Mouse (Mus musculus): Measurements from ENCODE around the gene Upp1. TPM values are rescaled to one million over a fixed set of nuclear protein-coding genes. Genes with fewer than 3 reads are reported as not detected.

Upp1 gene
- polyA plus RNA-seq, 1 experiment from 2014 or later = 5.7 TPM

DNA sequence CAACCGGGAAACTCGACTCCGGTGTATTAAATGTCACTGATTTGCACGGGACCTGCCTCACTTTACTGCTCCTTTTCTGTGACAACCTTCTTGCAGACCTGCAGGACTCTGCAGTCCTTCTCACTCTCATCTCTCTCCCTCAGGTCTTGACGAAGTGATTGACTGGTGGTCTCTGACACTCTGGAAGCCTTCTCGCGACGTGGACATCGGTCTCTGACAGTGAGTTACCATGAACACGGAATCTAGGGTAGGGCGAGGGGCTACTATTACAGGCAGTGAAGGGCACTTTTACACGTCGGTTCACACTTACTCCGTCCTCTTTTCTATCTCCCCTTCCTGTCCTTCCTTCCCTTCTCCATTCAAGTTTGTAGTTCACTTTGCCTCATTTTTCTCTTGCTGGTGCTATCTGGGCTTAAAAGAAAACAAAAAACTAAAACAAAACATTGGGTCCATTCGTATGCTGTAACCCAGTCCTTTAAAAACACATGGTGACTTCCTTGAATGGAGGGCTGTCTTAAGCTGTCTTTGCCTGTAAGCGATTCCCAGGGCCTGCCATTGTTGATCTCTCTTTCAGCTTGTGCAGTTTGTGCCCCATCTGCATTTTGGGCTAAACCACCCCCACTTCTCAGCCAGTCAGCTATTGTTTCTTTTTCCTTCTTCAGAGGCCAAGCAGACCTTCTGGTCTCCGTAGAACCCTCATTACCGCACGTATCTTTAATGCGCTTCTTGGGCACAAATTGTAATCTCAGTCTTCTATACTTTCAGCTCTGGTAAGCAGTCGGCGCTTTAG lies 1.5 kb downstream of the Upp1 start:
- WGBS = 6% methylated on average over 22 of the region's 22 CpGs
- no peaks in the 10 kb centered on the region for H3K9me3 ChIP-seq (ENCODE audit: control insufficient read depth, low read length)
- no peaks in the 10 kb centered on the region for H3K36me3 ChIP-seq (ENCODE audit: control insufficient read depth, insufficient read depth, low read length)
- peak overlapping the region; percentile 39 for H3K4me3 ChIP-seq (ENCODE audit: low read depth, low read length)
- peaks cover 11% of the 10 kb centered on the region; the same call in 1 of the 2 replicates for H3K4me1 ChIP-seq (ENCODE audit: control insufficient read depth, insufficient read depth, low read length)
- ATAC-seq (ENCODE audit: insufficient read depth, low FRiP score, low TSS enrichment) (no peak), DNase-seq (ENCODE audit: low spot score) (peak; percentile 44)
- peaks cover 26% of the 10 kb centered on the region for H3K27me3 ChIP-seq (ENCODE audit: control insufficient read depth, insufficient read depth, low read length)
- no peak overlapping the region for H3K27ac ChIP-seq (ENCODE audit: low read depth, low read length)
- H3K4me2 ChIP-seq (ENCODE audit: low read depth) = peak overlapping the region; percentile 75
- H3K9ac ChIP-seq (ENCODE audit: low read length) = no peak overlapping the region

- no peaks in the 10 kb centered on the region for H3K9me3 ChIP-seq (ENCODE audit: control insufficient read depth, low read length)
- no peak overlapping the region for H3K4me2 ChIP-seq (ENCODE audit: low read depth)
- 82% methylated on average over 4 of the region's 4 CpGs for WGBS
- ATAC-seq (ENCODE audit: insufficient read depth, low FRiP score, low TSS enrichment) = no peak
- H3K4me1 ChIP-seq (ENCODE audit: control insufficient read depth, insufficient read depth, low read length) = peaks cover 11% of the 10 kb centered on the region; the same call in 1 of the 2 replicates
- no peak overlapping the region for H3K4me3 ChIP-seq (ENCODE audit: low read depth, low read length)
- no peak for DNase-seq (ENCODE audit: low spot score)
- no peaks in the 10 kb centered on the region for H3K36me3 ChIP-seq (ENCODE audit: control insufficient read depth, insufficient read depth, low read length)
- H3K27me3 ChIP-seq (ENCODE audit: control insufficient read depth, insufficient read depth, low read length) = peaks cover 15% of the 10 kb centered on the region
- H3K9ac ChIP-seq (ENCODE audit: low read length) = no peak overlapping the region
- no peak overlapping the region for H3K27ac ChIP-seq (ENCODE audit: low read depth, low read length)
Observed at GRCm38 (mm10) chr11:9122315-9122714, 4.4 kb downstream of the Upp1 start.

GRCm38 (mm10) chr11:9126373-9127107 lies 8.6 kb downstream of the Upp1 start:
- DNase-seq (ENCODE audit: low spot score) (no peak), ATAC-seq (ENCODE audit: insufficient read depth, low FRiP score, low TSS enrichment) (no peak)
- Histone ChIP-seq H3K4me2 (ENCODE audit: low read depth) (no peak overlapping the region), H3K36me3 (ENCODE audit: control insufficient read depth, insufficient read depth, low read length) (no peaks in the 10 kb centered on the region), H3K9me3 (ENCODE audit: control insufficient read depth, low read length) (no peaks in the 10 kb centered on the region), H3K4me3 (ENCODE audit: low read depth, low read length) (no peak overlapping the region), H3K9ac (ENCODE audit: low read length) (no peak overlapping the region), H3K27me3 (ENCODE audit: control insufficient read depth, insufficient read depth, low read length) (no peaks in the 10 kb centered on the region), H3K27ac (ENCODE audit: low read depth, low read length) (no peak overlapping the region), H3K4me1 (ENCODE audit: control insufficient read depth, insufficient read depth, low read length) (no peaks in the 10 kb centered on the region)
- WGBS = 84% methylated on average over 5 of the region's 5 CpGs

DNA sequence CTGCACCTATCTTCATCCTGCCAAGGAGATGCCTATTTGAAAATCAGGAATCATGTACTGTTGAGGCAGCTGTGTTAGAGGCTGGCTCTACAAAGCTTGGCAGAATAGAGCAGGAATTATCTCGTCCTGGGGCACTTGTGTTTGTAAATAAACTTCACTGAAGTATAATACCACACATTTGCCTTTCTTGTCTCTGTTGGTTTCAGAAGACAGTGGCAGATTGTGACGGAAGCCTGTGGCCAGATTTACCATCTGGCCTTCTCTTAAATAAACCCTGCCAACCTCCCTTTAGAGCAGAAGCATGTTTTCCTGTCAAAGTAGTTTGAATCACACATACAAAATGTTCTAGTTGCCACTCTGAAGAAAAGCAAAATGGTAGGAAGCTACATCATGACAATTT lies 10.2 kb downstream of the Upp1 start:
- DNase-seq (ENCODE audit: low spot score) = no peak
- Histone ChIP-seq H3K36me3 (ENCODE audit: control insufficient read depth, insufficient read depth, low read length) (no peaks in the 10 kb centered on the region), H3K4me2 (ENCODE audit: low read depth) (no peak overlapping the region), H3K4me1 (ENCODE audit: control insufficient read depth, insufficient read depth, low read length) (no peaks in the 10 kb centered on the region), H3K27ac (ENCODE audit: low read depth, low read length) (no peak overlapping the region), H3K9me3 (ENCODE audit: control insufficient read depth, low read length) (no peaks in the 10 kb centered on the region), H3K4me3 (ENCODE audit: low read depth, low read length) (no peak overlapping the region), H3K27me3 (ENCODE audit: control insufficient read depth, insufficient read depth, low read length) (no peaks in the 10 kb centered on the region), H3K9ac (ENCODE audit: low read length) (no peak overlapping the region)
- ATAC-seq (ENCODE audit: insufficient read depth, low FRiP score, low TSS enrichment) = no peak
- WGBS = 53% methylated on average over 2 of the region's 2 CpGs

DNA sequence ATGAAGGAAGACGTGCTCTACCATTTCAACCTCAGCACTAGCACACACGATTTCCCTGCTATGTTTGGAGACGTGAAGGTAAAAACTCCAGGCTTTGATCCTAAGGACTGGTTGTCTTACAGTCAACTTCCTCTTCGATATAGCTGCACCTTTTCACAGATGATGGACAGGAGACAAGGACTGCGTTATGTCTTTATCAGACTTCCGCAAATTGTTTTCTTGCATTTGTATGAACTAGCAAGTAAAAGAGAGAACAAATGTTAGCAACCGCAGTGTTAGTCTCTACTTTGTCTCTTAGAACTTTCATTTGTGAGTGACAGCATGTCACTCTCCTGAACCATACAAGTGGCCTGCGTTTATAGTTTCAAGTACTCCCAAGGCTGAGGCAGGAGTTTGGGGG lies 11.6 kb downstream of the Upp1 start:
- Histone ChIP-seq H3K27ac (ENCODE audit: low read depth, low read length) (no peak overlapping the region), H3K4me3 (ENCODE audit: low read depth, low read length) (no peak overlapping the region), H3K36me3 (ENCODE audit: control insufficient read depth, insufficient read depth, low read length) (no peaks in the 10 kb centered on the region), H3K27me3 (ENCODE audit: control insufficient read depth, insufficient read depth, low read length) (no peaks in the 10 kb centered on the region), H3K4me1 (ENCODE audit: control insufficient read depth, insufficient read depth, low read length) (no peaks in the 10 kb centered on the region), H3K4me2 (ENCODE audit: low read depth) (no peak overlapping the region), H3K9ac (ENCODE audit: low read length) (no peak overlapping the region), H3K9me3 (ENCODE audit: control insufficient read depth, low read length) (no peaks in the 10 kb centered on the region)
- WGBS = 91% methylated on average over 8 of the region's 8 CpGs
- ATAC-seq (ENCODE audit: insufficient read depth, low FRiP score, low TSS enrichment) (no peak), DNase-seq (ENCODE audit: low spot score) (no peak)

- no peaks in the 10 kb centered on the region for H3K4me1 ChIP-seq (ENCODE audit: control insufficient read depth, insufficient read depth, low read length)
- H3K9ac ChIP-seq (ENCODE audit: low read length) = no peak overlapping the region
- H3K4me2 ChIP-seq (ENCODE audit: low read depth) = no peak overlapping the region
- DNase-seq (ENCODE audit: low spot score) (no peak), ATAC-seq (ENCODE audit: insufficient read depth, low FRiP score, low TSS enrichment) (no peak)
- no peaks in the 10 kb centered on the region for H3K9me3 ChIP-seq (ENCODE audit: control insufficient read depth, low read length)
- 90% methylated on average over 7 of the region's 7 CpGs for WGBS
- no peak overlapping the region for H3K27ac ChIP-seq (ENCODE audit: low read depth, low read length)
- no peaks in the 10 kb centered on the region for H3K36me3 ChIP-seq (ENCODE audit: control insufficient read depth, insufficient read depth, low read length)
- H3K4me3 ChIP-seq (ENCODE audit: low read depth, low read length) = no peak overlapping the region
- H3K27me3 ChIP-seq (ENCODE audit: control insufficient read depth, insufficient read depth, low read length) = no peaks in the 10 kb centered on the region
Observed at GRCm38 (mm10) chr11:9131688-9132087, 13.8 kb downstream of the Upp1 start.

DNA sequence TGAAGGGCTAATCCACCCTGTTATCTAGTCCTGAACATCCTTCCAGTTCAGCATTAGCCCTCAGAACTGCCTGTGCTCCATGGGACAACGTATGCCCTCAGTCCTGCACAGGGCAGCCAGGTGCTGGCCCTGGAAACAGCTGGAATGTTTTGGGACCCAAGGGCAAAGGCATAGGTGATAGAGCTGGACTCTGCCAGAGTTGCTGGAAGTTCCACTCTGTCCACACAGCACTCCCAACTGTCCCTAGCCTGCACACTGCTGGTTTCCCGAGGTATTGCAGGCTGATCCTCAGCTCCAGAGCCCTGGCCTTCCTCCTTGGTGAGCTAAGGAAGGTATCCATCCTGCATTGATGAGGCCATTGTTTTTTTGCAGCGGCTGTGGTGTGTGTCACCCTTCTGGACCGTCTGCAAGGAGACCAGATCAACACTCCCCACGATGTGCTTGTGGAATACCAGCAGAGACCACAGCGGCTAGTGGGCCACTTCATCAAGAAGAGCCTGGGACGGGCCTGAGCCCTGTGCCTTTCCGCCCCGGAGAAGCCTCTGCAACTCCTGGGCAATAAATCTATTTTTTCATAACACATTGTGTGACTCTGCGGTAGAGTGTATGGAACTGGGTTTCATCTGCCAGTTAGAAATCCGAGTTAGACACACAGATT lies 17.8 kb downstream of the Upp1 start:
- DNase-seq (ENCODE audit: low spot score) (peak; percentile 46), ATAC-seq (ENCODE audit: insufficient read depth, low FRiP score, low TSS enrichment) (peak; percentile 48; the same call in 1 of the 2 replicates)
- no peaks in the 10 kb centered on the region for H3K27me3 ChIP-seq (ENCODE audit: control insufficient read depth, insufficient read depth, low read length)
- H3K36me3 ChIP-seq (ENCODE audit: control insufficient read depth, insufficient read depth, low read length) = no peaks in the 10 kb centered on the region
- H3K4me2 ChIP-seq (ENCODE audit: low read depth) = no peak overlapping the region
- H3K4me3 ChIP-seq (ENCODE audit: low read depth, low read length) = no peak overlapping the region
- WGBS = 70% methylated on average over 11 of the region's 11 CpGs
- no peaks in the 10 kb centered on the region for H3K4me1 ChIP-seq (ENCODE audit: control insufficient read depth, insufficient read depth, low read length)
- H3K9me3 ChIP-seq (ENCODE audit: control insufficient read depth, low read length) = no peaks in the 10 kb centered on the region
- H3K27ac ChIP-seq (ENCODE audit: low read depth, low read length) = no peak overlapping the region
- H3K9ac ChIP-seq (ENCODE audit: low read length) = no peak overlapping the region

- Histone ChIP-seq H3K4me2 (ENCODE audit: low read depth) (no peak overlapping the region), H3K27ac (ENCODE audit: low read depth, low read length) (no peak overlapping the region), H3K36me3 (ENCODE audit: control insufficient read depth, insufficient read depth, low read length) (no peaks in the 10 kb centered on the region), H3K4me3 (ENCODE audit: low read depth, low read length) (no peak overlapping the region), H3K27me3 (ENCODE audit: control insufficient read depth, insufficient read depth, low read length) (no peaks in the 10 kb centered on the region), H3K9me3 (ENCODE audit: control insufficient read depth, low read length) (no peaks in the 10 kb centered on the region), H3K4me1 (ENCODE audit: control insufficient read depth, insufficient read depth, low read length) (no peaks in the 10 kb centered on the region), H3K9ac (ENCODE audit: low read length) (no peak overlapping the region)
- WGBS = 25% methylated on average over 5 of the region's 5 CpGs
- ATAC-seq (ENCODE audit: insufficient read depth, low FRiP score, low TSS enrichment) = peak; percentile 72
- peak; percentile 78 for DNase-seq (ENCODE audit: low spot score)
Observed at GRCm38 (mm10) chr11:9136471-9136870, 18.6 kb downstream of the Upp1 start.
